Mouse (Mus musculus) stomach, embryonic 15.5 days (tissue): ENCODE results near the gene Tcp11. TPM values are rescaled to one million over a fixed set of nuclear protein-coding genes. Genes with fewer than 3 reads are reported as not detected.

ENCODE experiments used
- ATAC-seq: fragments of 200-750 bp; cut with Nextera tagmentation; 2 replicates; pipeline ENCODE4 v1.8.0; 2017; ENCODE audit warnings: low read depth, moderate number of reproducible peaks, moderate TSS enrichment; ENCODE audit not compliant: insufficient read depth, low FRiP score
- H3K27ac ChIP-seq: fragments of 300-500 bp; sonication (generic); 2 replicates; pipeline ENCODE4 v1.5.1; 2015; ENCODE audit warnings: mild to moderate bottlenecking, inconsistent platforms
- H3K27me3 ChIP-seq: fragments of 300-500 bp; sonication (generic); replicated peaks from 2 replicates; pipeline ENCODE4 v1.6.1; 2015; ENCODE audit warnings: inconsistent platforms
- H3K36me3 ChIP-seq: fragments of 300-500 bp; sonication (generic); 2 replicates; pipeline ENCODE4 v1.6.1; 2015; ENCODE audit warnings: inconsistent platforms
- H3K4me1 ChIP-seq: fragments of 300-500 bp; sonication (generic); 2 replicates; pipeline ENCODE4 v1.6.1; 2015; ENCODE audit warnings: inconsistent platforms
- H3K4me2 ChIP-seq: fragments of 300-500 bp; sonication (generic); 2 replicates; pipeline ENCODE4 v1.6.1; 2015; ENCODE audit warnings: mild to moderate bottlenecking, inconsistent platforms
- H3K4me3 ChIP-seq: fragments of 300-500 bp; sonication (generic); replicated peaks from 2 replicates; pipeline ENCODE4 v1.5.1; 2015; ENCODE audit warnings: inconsistent platforms
- H3K9ac ChIP-seq: fragments of 300-500 bp; sonication (generic); 2 replicates; pipeline ENCODE4 v1.6.1; 2015; ENCODE audit warnings: inconsistent platforms
- H3K9me3 ChIP-seq: fragments of 300-500 bp; sonication (generic); 2 replicates; pipeline ENCODE4 v1.6.1; 2016; ENCODE audit warnings: inconsistent platforms
- WGBS: fragments of 180-500 bp; shearing (Covaris S2); methylation state at CpG from one replicate; pipeline ENCODE4 v1.1.7; 2015; 5-methylcytosine and 5-hydroxymethylcytosine counted together
- polyA plus RNA-seq: library from polyadenylated mRNA; unstranded; fragments of >200 nt; fragmentation: Nextera tagmentation; extraction: Ambion mirVana; gene quantifications from 2 replicates; pipeline ENCODE4 v1.2.1, GENCODE M21; 2015

The Tcp11 gene
- polyA plus RNA-seq: 2.2 and 2.8 TPM in 2 replicates

DNA sequence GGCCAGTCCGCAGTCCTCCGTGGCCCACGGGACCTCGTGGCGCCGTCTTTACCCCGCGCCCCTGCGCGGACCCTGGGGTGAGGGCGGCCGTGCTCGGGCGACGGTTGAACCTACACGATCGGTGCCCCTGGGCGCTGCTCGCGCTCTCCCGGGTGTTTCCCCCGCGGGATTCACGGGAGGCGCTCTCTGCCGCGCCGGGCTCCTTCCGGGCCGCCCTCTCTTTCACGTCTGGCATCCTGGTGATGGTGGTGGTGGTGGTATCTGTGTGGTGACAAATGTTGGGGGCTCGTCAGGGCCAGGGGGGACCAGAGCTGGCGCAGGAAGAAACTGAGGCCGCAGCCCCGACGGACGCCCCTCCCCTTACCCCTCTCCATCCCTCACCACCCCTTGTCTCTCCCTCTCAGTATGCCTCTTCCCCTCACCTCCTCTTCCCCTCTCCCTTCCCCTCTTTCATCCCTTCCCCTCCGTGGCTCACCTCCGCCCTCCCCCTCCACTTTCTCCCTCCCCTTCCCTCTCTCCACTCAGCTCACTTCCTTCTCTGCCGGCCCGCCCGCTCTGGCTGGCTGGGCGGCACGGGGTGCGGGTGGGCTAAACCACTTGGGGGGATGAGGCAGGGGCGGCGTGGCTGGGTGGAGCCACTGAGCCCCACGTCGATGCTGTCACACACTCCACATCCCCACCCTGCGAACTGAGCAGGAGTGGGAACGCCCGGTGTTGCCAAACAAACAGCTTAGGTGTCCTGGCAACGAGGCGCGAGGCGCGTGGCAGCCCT is at the start of gene Tcp11:
Gene Tcp11 (minus strand): TSS at position 595 of the 772 bp plus-strand sequence.
- Histone ChIP-seq H3K36me3 (no peaks in the 10 kb centered on the region), H3K27me3 (no peaks in the 10 kb centered on the region), H3K4me1 (peaks cover 27% of the 10 kb centered on the region), H3K4me2 (peak within 1 kb of the TSS; percentile 100), H3K9ac (peak within 1 kb of the TSS; percentile 48), H3K9me3 (no peaks in the 10 kb centered on the region), H3K4me3 (peak within 1 kb of the TSS; percentile 68), H3K27ac (no peak within 1 kb of the TSS)
- ATAC-seq: peak; percentile 72
- WGBS: 1% methylated on average over 53 of the region's 57 CpGs

DNA sequence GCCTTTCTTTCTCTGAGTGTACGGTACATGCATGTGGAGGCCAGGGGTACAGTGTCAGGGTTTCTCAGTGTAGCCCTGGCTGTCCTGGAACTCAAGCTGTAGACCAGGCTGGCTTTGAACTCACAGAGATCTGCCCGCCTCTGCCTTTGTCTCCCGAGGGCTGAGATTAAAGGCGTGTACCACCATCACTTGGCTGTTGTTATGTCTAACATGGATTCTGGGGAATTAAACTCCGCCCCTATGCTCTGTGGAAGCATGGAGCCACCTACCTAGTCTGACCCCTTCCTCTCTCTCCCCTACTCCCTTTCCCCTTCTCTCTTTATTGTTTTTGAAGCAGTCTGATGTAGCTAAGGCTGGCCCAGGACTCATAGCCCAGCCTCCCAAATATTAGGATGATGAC is 49.4 kb upstream of the Tcp11 start:
- no peaks in the 10 kb centered on the region for H3K4me1 ChIP-seq
- ATAC-seq: no peak
- no peaks in the 10 kb centered on the region for H3K36me3 ChIP-seq
- H3K4me2 ChIP-seq: no peak overlapping the region
- no peak overlapping the region for H3K27ac ChIP-seq
- no peak overlapping the region for H3K4me3 ChIP-seq
- H3K9me3 ChIP-seq: no peaks in the 10 kb centered on the region
- no peak overlapping the region for H3K9ac ChIP-seq
- 80% methylated on average over 5 of the region's 5 CpGs for WGBS
- H3K27me3 ChIP-seq: no peaks in the 10 kb centered on the region

DNA sequence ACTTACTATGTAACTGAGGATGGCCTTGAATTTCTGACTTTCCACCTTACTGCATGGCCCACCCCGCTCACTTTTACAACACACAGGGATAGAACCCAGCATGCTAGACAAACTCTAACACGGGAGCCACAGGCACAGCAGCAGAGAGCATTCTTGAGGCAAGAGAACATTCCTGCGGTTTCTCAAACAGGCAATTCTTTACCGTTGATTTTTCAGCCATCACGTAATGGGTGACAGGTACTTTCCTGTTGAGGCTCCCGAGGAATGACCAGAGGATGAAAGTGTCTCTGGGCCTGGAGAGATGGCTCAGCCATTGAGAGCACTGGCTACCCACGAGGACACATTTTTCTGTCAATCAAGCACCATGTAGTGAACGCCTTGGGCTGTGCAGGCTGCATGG is 43.9 kb upstream of the Tcp11 start:
- Histone ChIP-seq H3K4me2 (no peak overlapping the region), H3K4me3 (no peak overlapping the region), H3K27ac (no peak overlapping the region), H3K27me3 (no peaks in the 10 kb centered on the region), H3K9ac (no peak overlapping the region), H3K4me1 (no peaks in the 10 kb centered on the region), H3K9me3 (no peaks in the 10 kb centered on the region), H3K36me3 (no peaks in the 10 kb centered on the region)
- 53% methylated on average over 8 of the region's 8 CpGs for WGBS
- ATAC-seq: no peak

DNA sequence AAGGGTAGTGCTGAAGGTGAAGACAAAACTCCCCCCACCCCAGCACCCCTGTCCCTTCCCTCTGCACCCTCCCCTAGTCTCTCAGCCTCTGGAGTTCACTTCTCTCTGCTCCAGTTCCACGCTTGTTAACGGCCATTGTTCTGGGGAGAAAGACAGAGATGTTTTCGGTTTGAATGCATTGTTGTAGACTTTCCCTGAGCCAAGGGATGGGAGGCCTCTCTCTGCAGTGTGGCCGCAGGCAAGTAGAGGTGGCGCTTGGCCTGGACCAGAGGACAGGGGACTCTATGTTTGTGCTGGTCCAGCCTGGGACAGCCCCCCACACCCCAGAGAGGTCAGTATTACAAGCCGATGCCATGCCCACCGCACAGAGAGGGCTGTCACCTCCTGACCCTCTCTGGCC is 43.2 kb upstream of the Tcp11 start:
- H3K27ac ChIP-seq: no peak overlapping the region
- H3K9ac ChIP-seq: no peak overlapping the region
- H3K36me3 ChIP-seq: no peaks in the 10 kb centered on the region
- H3K4me2 ChIP-seq: no peak overlapping the region
- no peak for ATAC-seq
- no peaks in the 10 kb centered on the region for H3K9me3 ChIP-seq
- H3K4me3 ChIP-seq: no peak overlapping the region
- no peaks in the 10 kb centered on the region for H3K4me1 ChIP-seq
- H3K27me3 ChIP-seq: no peaks in the 10 kb centered on the region
- WGBS: 51% methylated on average over 7 of the region's 7 CpGs

DNA sequence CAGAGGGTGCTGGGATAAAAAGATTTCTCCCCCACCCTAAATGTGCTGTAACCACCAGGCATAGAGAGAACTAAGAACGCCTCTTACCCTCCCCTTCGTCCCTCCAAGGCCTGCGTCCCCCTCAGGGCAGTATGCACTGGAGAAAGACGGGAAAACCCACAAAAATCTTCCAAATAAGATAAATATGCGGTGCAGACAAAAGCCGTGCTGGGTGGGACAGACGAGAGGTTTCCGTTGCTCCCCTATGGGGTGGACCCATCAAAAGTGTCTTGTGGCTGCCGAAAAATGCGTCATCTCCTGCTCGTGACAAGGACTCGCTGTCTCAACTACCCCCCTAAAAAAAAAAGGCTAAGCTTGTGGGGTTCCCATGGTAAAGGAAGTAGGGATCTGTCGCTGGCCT is 42.5 kb upstream of the Tcp11 start:
- no peak for ATAC-seq
- Histone ChIP-seq H3K27ac (no peak overlapping the region), H3K27me3 (no peaks in the 10 kb centered on the region), H3K4me2 (no peak overlapping the region), H3K4me1 (no peaks in the 10 kb centered on the region), H3K36me3 (no peaks in the 10 kb centered on the region), H3K4me3 (no peak overlapping the region), H3K9ac (no peak overlapping the region), H3K9me3 (no peaks in the 10 kb centered on the region)
- WGBS: 64% methylated on average over 13 of the region's 13 CpGs

DNA sequence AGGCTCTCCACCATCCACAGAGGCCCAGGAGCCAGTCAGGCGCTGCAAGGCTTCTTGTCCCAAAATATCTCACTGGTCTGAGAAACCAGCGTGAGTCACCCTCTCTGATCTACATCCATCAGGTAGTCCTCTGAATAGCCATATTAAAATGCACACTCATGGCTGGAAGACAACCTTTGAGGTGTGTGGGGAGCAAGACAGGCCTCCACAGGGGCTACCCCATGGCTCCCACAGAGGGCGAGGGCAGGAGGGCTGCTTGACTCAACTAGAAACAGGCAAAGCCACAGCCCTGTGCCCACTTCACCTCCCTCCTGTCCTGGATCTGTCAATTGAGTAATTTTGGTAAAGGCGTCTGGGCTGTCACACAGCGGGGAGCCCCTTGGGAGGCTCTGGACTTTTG is 40.0 kb upstream of the Tcp11 start:
- 82% methylated on average over 5 of the region's 5 CpGs for WGBS
- no peak for ATAC-seq

DNA sequence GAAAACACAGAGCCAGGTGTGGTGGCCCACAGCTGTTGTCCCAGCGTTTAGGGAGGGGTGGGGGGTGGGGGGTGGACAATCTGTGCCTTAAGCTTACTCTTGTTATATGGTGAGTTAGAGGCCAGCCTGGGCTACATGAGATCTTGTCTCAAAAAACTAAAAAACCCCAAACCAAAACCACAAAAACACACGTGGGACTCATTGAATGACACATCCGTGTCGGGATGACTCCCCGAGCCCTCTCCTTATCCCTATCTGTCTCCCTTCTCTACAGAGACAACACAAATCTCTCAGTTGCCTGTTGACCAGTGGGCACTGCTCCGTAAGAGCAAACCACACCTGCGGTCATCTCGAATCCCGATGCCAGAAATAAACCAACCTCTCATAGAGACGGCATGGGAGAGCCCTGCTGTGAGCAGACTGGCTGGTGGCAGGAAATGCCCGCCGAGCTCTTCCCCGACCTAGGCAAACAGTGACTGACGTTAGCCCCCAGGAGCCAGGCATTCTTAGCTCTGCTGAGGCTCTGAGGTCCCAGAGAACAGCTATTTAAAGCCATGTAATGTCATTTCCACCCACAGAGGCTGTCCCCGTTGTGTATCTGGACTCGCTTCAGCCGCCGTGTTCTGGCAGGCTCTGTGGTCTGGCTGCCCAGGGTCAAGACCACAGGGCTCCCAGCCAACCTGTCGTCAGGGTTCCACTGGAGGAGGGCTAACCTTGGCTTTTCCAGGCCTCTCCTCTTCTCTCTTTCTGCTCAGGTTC is 37.2 kb upstream of the Tcp11 start:
- Histone ChIP-seq H3K27ac (no peak overlapping the region), H3K9ac (no peak overlapping the region), H3K4me1 (no peaks in the 10 kb centered on the region), H3K9me3 (no peaks in the 10 kb centered on the region), H3K36me3 (no peaks in the 10 kb centered on the region), H3K4me2 (no peak overlapping the region), H3K4me3 (no peak overlapping the region), H3K27me3 (no peaks in the 10 kb centered on the region)
- no peak for ATAC-seq
- 49% methylated on average over 19 of the region's 19 CpGs for WGBS

More for the DNA sequence above, 40.0 kb upstream of the Tcp11 start:
- H3K36me3 ChIP-seq: no peaks in the 10 kb centered on the region
- H3K4me3 ChIP-seq: no peak overlapping the region
- no peak overlapping the region for H3K4me2 ChIP-seq
- no peaks in the 10 kb centered on the region for H3K9me3 ChIP-seq
- H3K4me1 ChIP-seq: no peaks in the 10 kb centered on the region
- H3K9ac ChIP-seq: no peak overlapping the region
- no peaks in the 10 kb centered on the region for H3K27me3 ChIP-seq
- no peak overlapping the region for H3K27ac ChIP-seq

DNA sequence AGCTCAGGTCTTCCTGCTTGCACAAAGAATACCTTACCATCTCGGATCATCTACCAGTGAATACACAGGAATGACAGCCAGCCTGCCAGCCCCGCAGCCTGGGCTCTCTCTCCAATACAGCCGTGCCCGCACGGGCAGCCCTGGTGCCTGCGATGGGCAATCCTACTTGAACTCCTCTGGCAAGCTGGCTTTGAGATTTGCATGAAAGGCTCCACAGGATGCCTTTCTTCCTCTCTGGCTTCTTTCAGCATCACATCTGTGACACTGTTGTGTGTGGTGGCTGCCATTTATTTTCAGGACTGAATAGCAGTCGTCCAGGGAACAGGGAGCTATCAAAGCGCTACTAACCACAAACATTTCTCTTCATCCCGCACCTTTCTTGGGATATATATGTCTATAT is 35.9 kb upstream of the Tcp11 start:
- 85% methylated on average over 9 of the region's 9 CpGs for WGBS
- Histone ChIP-seq H3K36me3 (no peaks in the 10 kb centered on the region), H3K9me3 (no peaks in the 10 kb centered on the region), H3K4me2 (no peak overlapping the region), H3K9ac (no peak overlapping the region), H3K4me1 (no peaks in the 10 kb centered on the region), H3K27ac (no peak overlapping the region), H3K27me3 (no peaks in the 10 kb centered on the region), H3K4me3 (no peak overlapping the region)
- no peak for ATAC-seq

DNA sequence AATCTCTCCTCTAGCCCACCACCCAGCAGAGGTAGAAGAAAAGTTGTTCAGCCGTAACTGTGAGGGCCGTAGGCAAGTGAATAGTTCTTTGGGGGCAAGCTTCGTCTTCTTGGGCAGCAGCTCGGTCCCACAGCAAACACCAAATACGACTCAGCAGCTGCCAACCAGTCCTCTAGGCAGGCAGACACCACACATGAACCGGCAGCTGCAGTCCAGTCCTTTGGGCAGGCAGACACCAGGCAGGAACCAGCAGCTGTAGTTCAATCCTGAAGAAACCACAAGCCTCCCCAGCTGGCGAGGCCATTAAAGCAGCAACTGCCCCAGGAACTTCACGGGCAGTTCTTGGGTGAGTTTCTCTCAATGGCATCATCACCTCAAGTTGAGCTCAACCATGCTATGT is 31.8 kb upstream of the Tcp11 start:
- Histone ChIP-seq H3K4me3 (no peak overlapping the region), H3K4me1 (no peaks in the 10 kb centered on the region), H3K9ac (no peak overlapping the region), H3K36me3 (no peaks in the 10 kb centered on the region), H3K27ac (no peak overlapping the region), H3K4me2 (no peak overlapping the region), H3K27me3 (no peaks in the 10 kb centered on the region), H3K9me3 (no peaks in the 10 kb centered on the region)
- no peak for ATAC-seq
- WGBS: 85% methylated on average over 8 of the region's 8 CpGs

DNA sequence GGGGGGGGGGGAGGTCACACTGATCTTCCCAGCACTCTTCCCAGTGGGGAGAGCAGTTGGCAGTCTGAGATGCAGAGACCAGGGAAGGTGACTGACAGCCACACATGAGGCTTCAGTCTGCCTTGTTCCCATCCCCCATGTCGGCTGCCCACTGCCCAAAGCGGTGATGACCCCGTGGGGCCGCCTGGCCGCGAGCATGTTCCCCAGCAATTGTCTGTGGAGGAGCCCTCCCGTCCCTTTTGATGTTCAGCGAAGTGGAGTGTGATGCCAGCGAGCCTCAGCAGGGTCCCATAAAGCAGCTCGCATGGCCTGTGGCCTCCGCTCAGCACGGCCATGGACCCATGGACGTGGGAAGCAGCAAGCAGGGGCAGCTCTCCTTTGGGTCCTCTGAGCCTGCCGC is 26.8 kb upstream of the Tcp11 start:
- WGBS: 27% methylated on average over 14 of the region's 14 CpGs
- H3K4me3 ChIP-seq: no peak overlapping the region
- no peaks in the 10 kb centered on the region for H3K36me3 ChIP-seq
- H3K9me3 ChIP-seq: no peaks in the 10 kb centered on the region
- H3K4me1 ChIP-seq: no peaks in the 10 kb centered on the region
- no peaks in the 10 kb centered on the region for H3K27me3 ChIP-seq
- no peak overlapping the region for H3K27ac ChIP-seq
- ATAC-seq: no peak
- no peak overlapping the region for H3K4me2 ChIP-seq
- H3K9ac ChIP-seq: no peak overlapping the region

DNA sequence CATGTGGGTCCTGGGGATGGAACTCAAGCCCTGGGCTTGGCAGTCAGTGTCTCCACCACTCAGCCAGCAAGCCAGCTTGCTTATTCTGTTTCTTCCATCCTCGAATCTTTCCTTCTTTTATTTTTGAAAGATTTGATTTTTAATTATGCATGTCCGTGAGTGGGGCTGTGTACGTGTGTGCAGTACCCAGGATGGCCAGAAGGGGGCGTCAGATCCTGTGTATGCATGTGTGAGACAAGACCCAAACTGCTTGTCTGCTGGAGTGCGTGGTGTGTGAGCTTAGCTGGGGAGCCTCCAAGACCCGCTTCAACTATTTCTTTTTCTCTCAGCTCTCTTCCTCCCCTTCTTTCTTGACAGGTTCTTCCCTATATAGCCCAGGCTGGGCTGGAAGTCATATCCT is 25.9 kb upstream of the Tcp11 start:
- no peak for ATAC-seq
- H3K9ac ChIP-seq: no peak overlapping the region
- WGBS: 77% methylated on average over 6 of the region's 6 CpGs

DNA sequence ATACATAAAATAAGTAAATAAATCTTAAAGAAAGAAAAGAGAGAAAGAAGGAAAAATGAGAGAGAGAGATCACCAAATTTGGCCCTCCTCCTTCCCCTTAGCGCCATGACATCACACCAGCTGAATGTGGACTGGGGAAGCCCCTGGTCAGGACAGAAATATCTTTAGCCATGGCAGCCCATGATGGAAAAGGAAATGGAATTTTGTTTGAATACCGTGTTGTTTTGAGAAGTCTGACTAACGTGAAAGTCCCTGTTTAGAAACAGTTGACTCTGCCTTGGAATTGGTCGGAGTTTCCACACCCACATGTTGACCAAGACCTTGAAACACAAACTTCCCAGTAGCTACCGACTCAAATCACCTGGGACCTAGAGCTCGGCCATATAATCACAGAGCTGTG is 24.0 kb upstream of the Tcp11 start:
- no peak for ATAC-seq
- H3K27ac ChIP-seq: no peak overlapping the region
- no peak overlapping the region for H3K4me3 ChIP-seq
- WGBS: 67% methylated on average over 6 of the region's 6 CpGs
- no peaks in the 10 kb centered on the region for H3K9me3 ChIP-seq
- H3K36me3 ChIP-seq: no peaks in the 10 kb centered on the region
- H3K4me2 ChIP-seq: no peak overlapping the region
- no peaks in the 10 kb centered on the region for H3K27me3 ChIP-seq
- H3K4me1 ChIP-seq: no peaks in the 10 kb centered on the region
- H3K9ac ChIP-seq: no peak overlapping the region

More for the DNA sequence above, 25.9 kb upstream of the Tcp11 start:
- H3K4me3 ChIP-seq: no peak overlapping the region
- no peaks in the 10 kb centered on the region for H3K4me1 ChIP-seq
- no peaks in the 10 kb centered on the region for H3K9me3 ChIP-seq
- H3K27me3 ChIP-seq: no peaks in the 10 kb centered on the region
- no peaks in the 10 kb centered on the region for H3K36me3 ChIP-seq
- H3K4me2 ChIP-seq: no peak overlapping the region
- no peak overlapping the region for H3K27ac ChIP-seq
